Mouse (Mus musculus) ovary, postnatal 36 days (tissue): ENCODE results near the gene Tnfrsf14.

Experiments
- DNase-seq: peaks from one replicate; pipeline ENCODE4 v3.0.0; 2022; ENCODE audit warnings: low spot score, mixed read lengths

The Tnfrsf14 gene

GRCm38 (mm10) chr4:154948940-154949588 is 20.7 kb upstream of the Tnfrsf14 start:
- DNase-seq: no peak

- DNase-seq: no peak
Observed at GRCm38 (mm10) chr4:154948066-154948939, 19.9 kb upstream of the Tnfrsf14 start.

GRCm38 (mm10) chr4:154946319-154946718 is 18.0 kb upstream of the Tnfrsf14 start:
- peak; percentile 72 for DNase-seq

GRCm38 (mm10) chr4:154944121-154944590 is 15.8 kb upstream of the Tnfrsf14 start:
- peak; percentile 65 for DNase-seq

GRCm38 (mm10) chr4:154943323-154944039 is 15.1 kb upstream of the Tnfrsf14 start:
- no peak for DNase-seq

GRCm38 (mm10) chr4:154942632-154943322 is 14.4 kb upstream of the Tnfrsf14 start:
- DNase-seq: no peak

- DNase-seq: no peak
Observed at GRCm38 (mm10) chr4:154941831-154942230, 13.5 kb upstream of the Tnfrsf14 start.

- DNase-seq: no peak
Observed at GRCm38 (mm10) chr4:154940156-154940555, 11.8 kb upstream of the Tnfrsf14 start.

- DNase-seq: no peak
Observed at GRCm38 (mm10) chr4:154937746-154938145, 9.4 kb upstream of the Tnfrsf14 start.

- DNase-seq: no peak
Observed at GRCm38 (mm10) chr4:154936542-154937255, 8.3 kb upstream of the Tnfrsf14 start.

- no peak for DNase-seq
Observed at GRCm38 (mm10) chr4:154935788-154936187, 7.4 kb upstream of the Tnfrsf14 start.

GRCm38 (mm10) chr4:154934800-154935199 is 6.4 kb upstream of the Tnfrsf14 start:
- no peak for DNase-seq

- DNase-seq: no peak
Observed at GRCm38 (mm10) chr4:154933306-154933907, 5.0 kb upstream of the Tnfrsf14 start.

GRCm38 (mm10) chr4:154929088-154929660 is 811 bp upstream of the Tnfrsf14 start:
- DNase-seq: no peak

- DNase-seq: no peak
Observed at GRCm38 (mm10) chr4:154927899-154928337, 445 bp downstream of the Tnfrsf14 start.

- no peak for DNase-seq
Observed at GRCm38 (mm10) chr4:154926969-154927898, 1.1 kb downstream of the Tnfrsf14 start.

- no peak for DNase-seq
Observed at GRCm38 (mm10) chr4:154925413-154925812, 3.0 kb downstream of the Tnfrsf14 start.

- no peak for DNase-seq
Observed at GRCm38 (mm10) chr4:154922931-154923330, 5.4 kb downstream of the Tnfrsf14 start.

GRCm38 (mm10) chr4:154922291-154922690 is 6.1 kb downstream of the Tnfrsf14 start:
- no peak for DNase-seq
